ENCODE assay signal across 21 mouse cellular contexts in the genomic region with DNA sequence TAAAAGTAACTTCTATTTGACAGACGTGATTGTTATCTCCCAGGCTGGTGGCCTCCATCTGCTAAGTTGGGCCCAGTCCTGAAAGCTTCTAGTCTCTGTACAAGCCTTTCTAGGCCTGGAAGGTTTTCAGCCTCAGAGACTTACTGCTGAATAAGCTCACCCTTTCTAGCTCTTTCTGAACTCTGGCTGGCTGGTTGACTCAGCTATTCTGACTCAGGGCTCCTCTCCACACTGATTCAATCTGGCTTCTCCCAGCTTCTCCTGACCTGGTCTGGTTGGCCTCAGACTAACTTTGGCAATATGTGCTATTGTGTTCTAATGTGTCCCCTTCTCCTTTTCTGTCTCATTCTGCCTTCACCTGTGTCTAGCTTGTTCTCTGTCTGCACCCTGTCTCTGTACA. TPM values are rescaled to one million over a fixed set of nuclear protein-coding genes. Genes with fewer than 3 reads are reported as not detected.
"Had no signal": no experiment of that assay in that cellular context is flagged by ENCODE, and none has a peak within 500 bp of the region (broad histone marks: within the 10 kb centered on the region; RNA-seq: fewer than 3 reads in every experiment).

No protein-coding gene starts in this region.

- H3K36me3 ChIP-seq: kidney, embryonic 15.5 days; limb, embryonic 10.5 days; liver, embryonic 15.5 days; midbrain, embryonic 15.5 days; neural tube, embryonic 13.5 days; stomach, embryonic 15.5 days had no signal

- H3K27me3 ChIP-seq: kidney, embryonic 15.5 days; liver, embryonic 15.5 days; midbrain, embryonic 15.5 days; neural tube, embryonic 13.5 days; stomach, embryonic 15.5 days had no signal

- DNase-seq: kidney, postnatal 14 days; lung, adult 2 months; lung, postnatal 36 days; right cerebral cortex, postnatal 14 days; thymus, postnatal 4 days had no signal

- H3K4me3 ChIP-seq: kidney, embryonic 15.5 days; left cerebral cortex, adult 2 months; limb, embryonic 10.5 days; liver, embryonic 15.5 days; midbrain, embryonic 15.5 days; neural tube, embryonic 13.5 days; stomach, embryonic 15.5 days had no signal

- H3K9me3 ChIP-seq: kidney, embryonic 15.5 days; limb, embryonic 10.5 days; liver, embryonic 15.5 days; midbrain, embryonic 15.5 days; neural tube, embryonic 13.5 days; stomach, embryonic 15.5 days had no signal

- H3K27ac ChIP-seq: kidney, embryonic 15.5 days; left cerebral cortex, adult 2 months; limb, embryonic 10.5 days; liver, embryonic 15.5 days; midbrain, embryonic 15.5 days; neural tube, embryonic 13.5 days; stomach, embryonic 15.5 days had no signal

- H3K9ac ChIP-seq: kidney, embryonic 15.5 days; liver, embryonic 15.5 days; midbrain, embryonic 15.5 days; neural tube, embryonic 13.5 days; stomach, embryonic 15.5 days had no signal

RNA-seq across cellular contexts. Expression of gene Faiml, which starts 2.2 kb away (rescaled TPM):
- total RNA-seq: layer of hippocampus, adult 8-10 months; layer of hippocampus, postnatal 14 days; left cerebral cortex, adult 2 months; left cerebral cortex, postnatal 14 days; megakaryocyte progenitor cell, adult 5-6 weeks had no signal
- polyA plus RNA-seq: kidney, embryonic 15.5 days; large intestine, adult 2 months; limb, embryonic 10.5 days; limb, embryonic 14.5 days; liver, embryonic 11.5 days; liver, embryonic 15.5 days; lung, adult 2 months; lung, postnatal 0 days; midbrain, embryonic 15.5 days; neural tube, embryonic 13.5 days; spleen, adult 2 months; stomach, embryonic 15.5 days had no signal
